In genomic region chr7:83882150-83882632, GRCm38 (mm10) we compare ENCODE assay signal across 8 mouse cellular contexts. TPM values are rescaled to one million over a fixed set of nuclear protein-coding genes. Genes with fewer than 3 reads are reported as not detected.
DNase-seq lines count a peak whose midpoint lies in the region; ATAC-seq and TF ChIP-seq lines count a peak whose summit lies in the region.

No protein-coding gene starts in this region.

- TF ChIP-seq POLR2A in thymus, adult 2 months (IDR thresholded peaks at IDR 0.05; ENCODE audit: control insufficient read depth, extremely low read depth, insufficient read depth, low read length, poor library complexity): no peak

- TF ChIP-seq EP300 in heart, postnatal 0 days (IDR thresholded peaks at IDR 0.05; ENCODE audit: low read depth): no peak
- TF ChIP-seq EP300 in stomach, postnatal 0 days (optimal IDR thresholded peaks at IDR 0.05): no peak

- no peaks in the 10 kb centered on the region for H3K9me3 ChIP-seq in heart, postnatal 0 days (replicated peaks; ENCODE audit: control insufficient read depth, low read length)
- H3K9me3 ChIP-seq in liver, embryonic 16.5 days (replicated peaks; ENCODE audit: control insufficient read depth, low read length): no peaks in the 10 kb centered on the region
- no peaks in the 10 kb centered on the region for H3K9me3 ChIP-seq in stomach, postnatal 0 days (ENCODE audit: control insufficient read depth, low read length)

- TF ChIP-seq CTCF in thymus, adult 2 months (IDR thresholded peaks at IDR 0.05; ENCODE audit: borderline replicate concordance, control insufficient read depth, extremely low read depth, insufficient read depth, low read length, poor library complexity): no peak
- no peak for TF ChIP-seq CTCF in heart, postnatal 0 days (IDR thresholded peaks at IDR 0.05; ENCODE audit: low read depth)
- TF ChIP-seq CTCF in stomach, postnatal 0 days (IDR thresholded peaks at IDR 0.05; ENCODE audit: low read depth): no peak

- no peak for ATAC-seq in heart, postnatal 0 days (ENCODE audit: insufficient read depth, low read depth)
- ATAC-seq in liver, embryonic 16.5 days (ENCODE audit: low read depth): no peak
- no peak for ATAC-seq in stomach, postnatal 0 days (ENCODE audit: low FRiP score, low TSS enrichment)

- no peaks in the 10 kb centered on the region for H3K36me3 ChIP-seq in thymus, adult 2 months (ENCODE audit: control insufficient read depth, insufficient read depth, low read length)
- 0 out of 2 replicates have a peak, but pooled peaks cover 5% of the 10 kb centered on the region for H3K36me3 ChIP-seq in heart, postnatal 0 days (replicated peaks; ENCODE audit: control insufficient read depth, insufficient read depth, low read length)
- H3K36me3 ChIP-seq in liver, embryonic 16.5 days (ENCODE audit: control insufficient read depth, insufficient read depth): peaks cover 14% of the 10 kb centered on the region
- no peaks in the 10 kb centered on the region for H3K36me3 ChIP-seq in stomach, postnatal 0 days (ENCODE audit: control insufficient read depth, insufficient read depth, low read length)

- no peak overlapping the region for H3K4me3 ChIP-seq in thymus, adult 2 months (ENCODE audit: control insufficient read depth, insufficient read depth, low read length)
- H3K4me3 ChIP-seq in heart, postnatal 0 days (ENCODE audit: low read depth, low read length): peak overlapping the region; percentile 87
- H3K4me3 ChIP-seq in liver, embryonic 16.5 days (ENCODE audit: low read depth, low read length): peak overlapping the region; percentile 77
- H3K4me3 ChIP-seq in stomach, postnatal 0 days (ENCODE audit: low read depth, low read length): peak overlapping the region; percentile 79

- H3K9ac ChIP-seq in heart, postnatal 0 days (replicated peaks; ENCODE audit: low read depth, low read length): peak overlapping the region; percentile 93
- H3K9ac ChIP-seq in liver, embryonic 16.5 days (ENCODE audit: low read depth, low read length): peak overlapping the region; percentile 88
- H3K9ac ChIP-seq in stomach, postnatal 0 days (ENCODE audit: low read length): peak overlapping the region; percentile 88

- WGBS in thymus, adult 2 months: 98% methylated on average over 35 of the region's 35 CpGs
- 72% methylated on average over 33 of the region's 35 CpGs for WGBS in heart, postnatal 0 days
- 89% methylated on average over 35 of the region's 35 CpGs for WGBS in liver, embryonic 16.5 days (ENCODE audit: insufficient replicate concordance)
- 88% methylated on average over 35 of the region's 35 CpGs for WGBS in stomach, postnatal 0 days

- H3K4me2 ChIP-seq in heart, postnatal 0 days (ENCODE audit: low read depth, low read length): peak overlapping the region; percentile 93
- peak overlapping the region; percentile 82 for H3K4me2 ChIP-seq in liver, embryonic 16.5 days (ENCODE audit: low read depth, low read length)
- H3K4me2 ChIP-seq in stomach, postnatal 0 days (replicated peaks; ENCODE audit: low read depth): peak overlapping the region; percentile 95

- DNase-seq in cerebellum, adult 11 months: peak; percentile 42
- DNase-seq in cerebellum, postnatal 4 days (ENCODE audit: low spot score in 2 of 2): no peak
- peak; percentile 4 for DNase-seq in thymus, adult 2 months
- DNase-seq in thymus, adult 18-20 months: no peak
- no peak for DNase-seq in heart, postnatal 0 days (ENCODE audit: low spot score)
- DNase-seq in stomach, postnatal 0 days (ENCODE audit: low spot score): no peak
- no peak for DNase-seq in spleen, adult 18-20 months

- H3K27me3 ChIP-seq in thymus, adult 2 months (ENCODE audit: control insufficient read depth, insufficient read depth, low read length): no peaks in the 10 kb centered on the region
- no peaks in the 10 kb centered on the region for H3K27me3 ChIP-seq in heart, postnatal 0 days (ENCODE audit: control insufficient read depth, insufficient read depth, low read length)
- no peaks in the 10 kb centered on the region for H3K27me3 ChIP-seq in liver, embryonic 16.5 days (ENCODE audit: control insufficient read depth, insufficient read depth, low read depth, low read length)
- no peaks in the 10 kb centered on the region for H3K27me3 ChIP-seq in stomach, postnatal 0 days (ENCODE audit: control insufficient read depth, insufficient read depth, low read length)

- no peak overlapping the region for H3K27ac ChIP-seq in thymus, adult 2 months (ENCODE audit: control insufficient read depth, insufficient read depth, low read length)
- H3K27ac ChIP-seq in heart, postnatal 0 days (ENCODE audit: low read depth): peak overlapping the region; percentile 90; the same call in 1 of the 2 replicates
- H3K27ac ChIP-seq in liver, embryonic 16.5 days (ENCODE audit: low read length): peak overlapping the region; percentile 99; the same call in 1 of the 2 replicates
- peak overlapping the region; percentile 99; the same call in 1 of the 2 replicates for H3K27ac ChIP-seq in stomach, postnatal 0 days (replicated peaks)

- peaks cover 18% of the 10 kb centered on the region for H3K4me1 ChIP-seq in thymus, adult 2 months (replicated peaks; ENCODE audit: control insufficient read depth, insufficient read depth, low read length)
- H3K4me1 ChIP-seq in heart, postnatal 0 days (ENCODE audit: control insufficient read depth, insufficient read depth): peaks cover 27% of the 10 kb centered on the region
- H3K4me1 ChIP-seq in liver, embryonic 16.5 days (ENCODE audit: control insufficient read depth, low read depth, low read length): peaks cover 56% of the 10 kb centered on the region
- H3K4me1 ChIP-seq in stomach, postnatal 0 days (replicated peaks; ENCODE audit: control insufficient read depth, insufficient read depth): peaks cover 16% of the 10 kb centered on the region

RNA-seq across cellular contexts. Expression of gene Tlnrd1, which starts 1.9 kb away (rescaled TPM):
- polyA plus RNA-seq in thymus, adult 2 months (2012; rRNA removed): 24.1 and 30.1 TPM in 2 replicates
- total RNA-seq in heart, postnatal 0 days (2014; rRNA removed; ENCODE audit: low replicate concordance): 44.6 and 64.1 TPM in 2 replicates
- 6.2 and 6.4 TPM in 2 replicates for polyA plus RNA-seq in heart, postnatal 0 days (2015; fragmentation: Nextera tagmentation; extraction: Ambion mirVana)
- 5.9 and 7.2 TPM in 2 replicates for polyA plus RNA-seq in liver, embryonic 16.5 days (2015; fragmentation: Nextera tagmentation; extraction: Ambion mirVana)
- 8.5 and 10.8 TPM in 2 replicates for polyA plus RNA-seq in stomach, postnatal 0 days (2015; fragmentation: Nextera tagmentation; extraction: Ambion mirVana)

RNA-seq across cellular contexts. Expression of gene Mesd, which starts 2.1 kb away (rescaled TPM):
- 12.2 and 14.2 TPM in 2 replicates for polyA plus RNA-seq in thymus, adult 2 months (2012; rRNA removed)
- 21.4 and 54.8 TPM in 2 replicates for total RNA-seq in heart, postnatal 0 days (2014; rRNA removed; ENCODE audit: low replicate concordance)
- polyA plus RNA-seq in heart, postnatal 0 days (2015; fragmentation: Nextera tagmentation; extraction: Ambion mirVana): 58.0 and 60.2 TPM in 2 replicates
- polyA plus RNA-seq in liver, embryonic 16.5 days (2015; fragmentation: Nextera tagmentation; extraction: Ambion mirVana): 37.6 and 40.5 TPM in 2 replicates
- polyA plus RNA-seq in stomach, postnatal 0 days (2015; fragmentation: Nextera tagmentation; extraction: Ambion mirVana): 54.7 and 62.9 TPM in 2 replicates

Comparison
In these comparisons a context has a peak if more than half of its experiments do, and no peak if none do; other contexts are left out.
1. DNase-seq: peak in cerebellum, adult 11 months (single experiment) and thymus, adult 2 months (single experiment); none in cerebellum, postnatal 4 days (0 of 2), thymus, adult 18-20 months (0 of 2), heart, postnatal 0 days (single experiment), stomach, postnatal 0 days (single experiment) and spleen, adult 18-20 months (0 of 2).
2. Peak in every context shown above with its lines, with median percentiles within 50 percentile points of each other: H3K4me2 ChIP-seq and H3K9ac ChIP-seq.